Mouse (Mus musculus) cerebellum, adult 9-10 months (tissue): Measurements from ENCODE around the gene Svip.

ENCODE experiments used
- DNase-seq: peaks from one replicate; pipeline ENCODE4 v3.0.0; 2022

Gene Svip

DNA sequence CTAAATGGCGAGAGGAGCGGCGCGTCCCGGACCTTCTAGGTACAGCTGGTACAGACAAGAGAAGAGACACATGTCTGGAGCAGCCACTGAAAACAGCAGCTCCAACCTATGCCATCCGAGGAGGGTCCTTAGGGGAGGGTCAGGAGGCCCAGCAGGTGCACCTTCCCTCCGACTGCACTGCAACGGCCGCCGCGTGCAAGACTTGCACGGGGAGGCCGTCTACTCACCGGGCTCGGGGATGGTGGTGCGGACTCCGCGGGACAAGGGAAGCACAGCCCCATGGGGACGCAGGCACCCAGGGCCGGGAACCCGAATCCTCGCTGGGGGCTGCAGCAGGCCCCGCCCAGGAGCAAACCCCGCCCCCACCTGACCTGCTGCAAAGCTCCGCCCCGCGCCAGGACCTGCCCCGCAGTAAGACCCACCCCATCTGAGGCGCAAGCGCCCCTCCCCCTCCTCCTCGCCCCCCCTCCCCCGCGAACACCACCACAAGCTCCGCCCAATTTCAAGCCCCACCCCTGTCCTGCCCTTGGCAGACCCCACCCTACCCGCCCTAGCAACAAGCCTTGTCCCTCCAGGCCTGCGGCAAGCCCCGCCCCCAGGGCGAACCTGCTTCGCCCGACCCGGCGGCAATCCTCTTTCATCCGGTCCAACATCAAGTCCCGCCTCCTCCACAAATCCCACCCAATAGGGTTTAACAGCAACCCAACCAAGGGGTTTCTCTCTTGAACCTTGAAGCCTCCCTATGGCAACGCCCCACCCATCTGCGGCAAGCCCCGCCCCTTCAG lies at the start of gene Svip:
Gene Svip (minus strand): TSS at position 508 of the 785 bp plus-strand sequence.
- DNase-seq = peak; percentile 99

GRCm38 (mm10) chr7:52037600-52038582 lies 32.1 kb upstream of the Svip start:
- peak; percentile 11 for DNase-seq

DNA sequence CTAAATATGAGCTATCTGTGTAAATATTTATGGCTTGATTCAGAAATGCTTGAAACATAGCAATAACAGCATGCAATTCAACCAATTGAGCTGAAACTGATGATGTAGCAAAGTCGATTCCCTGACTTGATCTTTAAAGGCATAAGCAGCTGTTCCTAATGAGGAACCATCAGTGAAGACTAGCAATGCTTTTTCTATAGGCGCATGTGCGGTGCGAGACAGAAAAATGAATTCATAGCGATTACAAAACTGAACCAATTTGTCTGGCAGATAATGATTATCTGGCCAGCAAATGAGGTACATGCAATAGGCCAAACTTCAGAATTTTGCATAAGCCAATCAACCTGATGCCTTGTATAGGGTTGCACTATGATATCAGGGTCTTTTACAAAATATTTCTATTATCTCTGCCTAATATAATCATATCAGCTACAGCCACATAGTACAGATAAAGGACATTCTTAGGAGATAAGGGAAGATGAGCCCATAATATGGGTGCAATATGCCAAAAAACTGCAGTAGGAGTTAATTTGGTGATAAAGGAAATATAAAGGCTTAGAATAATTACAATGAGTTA lies 18.3 kb upstream of the Svip start:
- DNase-seq = no peak

GRCm38 (mm10) chr7:52022039-52022438 lies 16.2 kb upstream of the Svip start:
- DNase-seq = no peak

DNA sequence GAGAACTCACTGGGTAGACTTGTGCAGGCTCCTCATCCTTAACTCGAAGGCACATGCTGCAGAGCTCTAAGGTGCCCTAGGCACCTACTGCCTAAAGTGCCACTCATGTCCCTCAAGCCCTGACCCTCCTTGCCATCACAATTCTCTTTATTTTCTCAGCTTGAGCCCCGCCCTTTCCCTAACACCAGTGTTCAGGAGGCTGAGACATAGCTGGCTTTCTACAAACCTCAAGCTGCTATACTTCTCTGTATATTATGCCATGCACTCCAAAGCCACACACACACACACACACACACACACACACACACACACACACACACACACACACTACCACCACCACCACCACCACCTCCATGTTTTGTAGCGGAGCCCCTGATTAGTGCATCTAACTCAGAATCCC lies 9.8 kb upstream of the Svip start, which contains the start of gene 1700015G11Rik:
Gene 1700015G11Rik (minus strand): TSS at position 101 of the 400 bp plus-strand sequence.
- no peak for DNase-seq

DNA sequence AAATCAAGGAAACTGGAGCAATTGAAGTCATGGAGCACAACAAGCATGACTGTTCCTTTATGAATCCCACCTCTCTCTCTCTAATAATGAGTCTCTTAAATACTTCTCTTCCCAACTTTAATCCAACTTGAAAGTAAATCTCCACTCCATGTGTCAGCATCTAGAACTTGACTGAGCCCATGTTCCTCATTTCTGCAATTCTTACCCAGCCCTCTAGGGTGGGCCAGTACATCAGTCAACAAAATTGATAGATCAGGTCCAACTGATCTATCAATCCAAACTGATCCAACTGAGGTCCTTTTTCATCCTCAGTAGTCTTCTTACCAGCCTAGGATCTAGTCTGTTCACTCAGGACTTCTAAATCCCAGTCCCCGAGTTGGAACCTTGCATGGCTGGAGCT lies 9.4 kb upstream of the Svip start:
- DNase-seq = no peak

- DNase-seq = no peak
These were observed 7.6 kb upstream of the Svip start for GRCm38 (mm10) chr7:52013457-52013856.

- DNase-seq = peak; percentile 15
These were observed 1.3 kb upstream of the Svip start for GRCm38 (mm10) chr7:52007138-52007537.

- no peak for DNase-seq
These were observed 445 bp upstream of the Svip start for GRCm38 (mm10) chr7:52006296-52006630.

DNA sequence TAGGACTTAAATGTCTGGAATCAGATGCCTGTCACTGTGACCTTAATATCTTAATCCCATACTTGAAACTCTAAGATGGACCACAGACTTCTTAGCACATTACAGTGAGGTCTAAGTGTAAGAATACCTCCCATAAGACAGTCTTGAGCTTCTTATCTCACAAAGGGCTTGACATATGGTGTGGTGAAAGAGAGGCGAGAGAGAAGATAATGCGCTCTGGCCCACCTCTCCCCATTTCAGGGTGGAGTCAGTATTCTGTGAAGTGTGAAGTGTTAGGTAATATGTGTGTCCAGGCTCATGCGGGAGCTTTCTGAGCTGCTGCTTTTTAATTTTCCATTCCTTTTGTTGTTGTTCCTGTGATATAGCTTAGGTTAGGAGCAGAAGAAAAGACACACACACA lies 14.8 kb downstream of the Svip start:
- no peak for DNase-seq

DNA sequence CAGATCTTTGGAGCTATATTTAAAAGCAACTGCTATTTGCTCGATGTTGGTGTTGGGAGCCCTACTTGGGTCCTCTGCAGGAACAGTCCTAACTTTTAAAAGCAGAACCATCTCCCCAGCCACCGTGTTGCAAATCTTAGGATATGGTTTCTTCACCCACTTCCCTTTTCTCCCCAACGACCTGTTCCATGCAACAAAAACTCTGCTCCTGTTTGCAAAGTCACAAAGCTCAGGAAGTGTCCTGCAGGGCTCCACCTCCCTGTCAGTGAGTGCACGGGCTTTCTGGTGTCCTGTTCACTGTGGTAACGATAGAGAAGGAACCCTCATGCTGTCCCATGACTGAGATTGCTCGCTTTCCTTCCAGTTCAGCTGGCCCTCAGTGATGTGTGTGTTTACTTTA lies 18.9 kb downstream of the Svip start:
- no peak for DNase-seq

DNA sequence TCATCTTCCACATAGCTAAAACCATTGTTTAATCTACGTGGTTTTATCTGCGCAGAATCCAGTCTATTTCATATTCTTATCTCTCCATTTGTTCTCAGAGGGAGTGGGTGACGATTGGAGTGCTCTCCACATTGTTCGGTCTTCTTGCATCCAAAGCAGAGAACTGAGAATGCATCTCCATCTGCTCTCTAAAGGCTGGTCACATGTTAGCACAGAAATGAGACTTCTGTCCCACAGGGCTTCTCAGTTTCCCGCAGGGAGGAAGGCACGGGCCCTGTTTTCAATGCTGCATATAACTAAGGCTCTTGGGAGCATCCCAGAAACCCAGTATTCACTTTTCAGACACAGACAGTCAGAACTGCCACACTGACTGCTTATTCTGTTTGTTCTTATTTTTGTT lies 20.1 kb downstream of the Svip start:
- no peak for DNase-seq

DNA sequence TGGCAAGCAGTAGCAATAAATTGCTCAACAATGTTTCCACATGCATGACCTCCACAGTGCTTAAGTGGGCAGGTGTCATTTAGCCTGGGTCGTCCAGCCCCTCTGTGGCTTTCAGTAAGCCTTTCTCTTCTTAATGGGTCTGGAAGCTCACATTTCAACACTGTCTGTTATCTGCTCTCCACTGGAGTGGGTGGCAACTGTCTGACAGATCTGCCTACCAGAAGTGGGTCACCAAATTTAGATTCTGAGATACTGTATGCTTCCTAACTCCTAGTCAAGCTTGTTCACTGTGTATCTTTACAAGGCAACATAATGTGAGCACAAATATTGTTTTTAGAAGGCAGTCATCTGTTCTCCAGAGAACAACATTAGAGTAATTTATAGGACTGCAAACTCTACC lies 23.5 kb downstream of the Svip start:
- DNase-seq = no peak

- peak; percentile 9 for DNase-seq
These were observed 26.5 kb downstream of the Svip start for GRCm38 (mm10) chr7:51979271-51979670.

- DNase-seq = no peak
These were observed 30.6 kb downstream of the Svip start for GRCm38 (mm10) chr7:51975181-51975580.

GRCm38 (mm10) chr7:51973526-51973925 lies 32.3 kb downstream of the Svip start:
- no peak for DNase-seq

GRCm38 (mm10) chr7:51973091-51973490 lies 32.7 kb downstream of the Svip start:
- peak; percentile 9 for DNase-seq

DNA sequence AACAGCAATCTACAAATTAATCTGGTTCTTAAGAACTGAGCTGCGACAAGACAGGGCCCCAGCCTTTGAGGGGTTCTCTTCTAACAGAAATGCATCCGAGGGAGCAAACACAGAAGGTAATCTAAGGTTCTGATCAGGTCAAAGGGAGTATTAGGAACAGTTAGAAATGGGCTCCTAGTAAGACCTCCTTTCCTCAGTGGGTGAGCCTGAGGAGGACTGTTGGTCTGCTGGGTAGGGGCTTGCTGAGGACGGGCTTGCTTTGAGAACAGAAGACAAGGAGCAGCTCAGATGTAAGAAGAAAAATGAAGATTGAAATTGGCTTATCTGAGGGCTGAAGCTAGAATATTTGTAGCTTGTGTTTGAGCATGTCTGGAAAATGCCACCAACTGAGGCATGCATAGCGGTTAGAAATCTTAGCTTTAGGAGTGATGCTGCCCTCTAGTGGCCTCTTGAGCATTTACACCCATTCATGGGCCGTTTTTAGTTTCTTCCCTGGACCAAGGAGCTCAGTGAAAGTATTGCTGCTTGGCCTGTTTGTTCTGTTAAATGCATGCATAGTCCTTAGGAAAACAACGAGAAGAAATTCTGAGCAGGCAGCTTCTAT lies 33.5 kb downstream of the Svip start:
- peak; percentile 61 for DNase-seq

GRCm38 (mm10) chr7:51969379-51969778 lies 36.4 kb downstream of the Svip start:
- no peak for DNase-seq

DNA sequence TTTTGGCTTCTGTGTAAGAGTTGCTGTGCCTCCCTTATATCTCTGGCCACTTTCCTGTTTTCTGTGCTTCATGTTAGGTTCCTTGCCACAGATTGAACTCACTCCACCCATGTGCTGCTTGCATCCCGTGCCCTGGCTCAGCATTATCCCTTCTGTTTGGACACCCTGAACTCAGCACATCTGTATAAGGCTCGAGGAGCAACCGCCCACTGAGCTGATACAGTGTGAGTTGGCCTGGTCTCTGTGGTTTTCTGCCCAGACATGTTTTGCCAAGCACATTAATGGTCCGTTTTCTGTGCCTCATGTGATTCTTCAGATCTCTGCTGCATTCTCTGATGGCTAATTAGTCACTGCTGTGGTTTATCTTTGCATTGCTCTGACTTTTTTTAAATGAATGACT lies 38.2 kb downstream of the Svip start:
- DNase-seq = no peak

DNA sequence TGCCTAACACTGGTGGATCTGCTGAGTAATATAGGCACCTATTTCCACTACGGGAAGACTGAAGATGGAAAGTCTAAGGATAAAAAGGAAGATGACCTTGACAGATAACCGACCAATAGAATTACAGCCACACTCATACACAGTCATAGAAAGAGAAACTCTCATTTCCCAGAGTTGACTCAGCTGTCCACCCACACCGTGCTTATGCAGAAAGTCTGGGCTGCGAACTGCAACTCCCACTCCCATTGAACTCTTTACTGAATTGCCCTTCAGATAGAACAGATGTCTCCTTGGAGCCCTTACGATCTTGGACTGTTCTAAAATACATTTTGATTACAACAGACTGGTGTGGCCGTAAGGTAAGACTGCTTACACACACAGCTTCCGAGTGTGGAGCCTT lies 41.1 kb downstream of the Svip start:
- no peak for DNase-seq

- DNase-seq = no peak
These were observed 43.4 kb downstream of the Svip start for GRCm38 (mm10) chr7:51962219-51962952.
